Mouse (Mus musculus) naive thymus-derived CD4-positive, alpha-beta T cell, adult 2 months (primary cell): ENCODE measurements around the gene Tcf23.
A peak's percentile ranks its signal among the peaks of the same experiment; 100 is the strongest.

ENCODE experiments used
- DNase-seq: peaks from one replicate; pipeline ENCODE4 v3.0.0-alpha.2; 2011; ENCODE audit warnings: low read depth

Tcf23 gene

GRCm38 (mm10) chr5:30950451-30950850 is 18.0 kb upstream of the Tcf23 start:
- DNase-seq, result no peak

GRCm38 (mm10) chr5:30950922-30951321 is 17.5 kb upstream of the Tcf23 start:
- DNase-seq, result no peak

DNA sequence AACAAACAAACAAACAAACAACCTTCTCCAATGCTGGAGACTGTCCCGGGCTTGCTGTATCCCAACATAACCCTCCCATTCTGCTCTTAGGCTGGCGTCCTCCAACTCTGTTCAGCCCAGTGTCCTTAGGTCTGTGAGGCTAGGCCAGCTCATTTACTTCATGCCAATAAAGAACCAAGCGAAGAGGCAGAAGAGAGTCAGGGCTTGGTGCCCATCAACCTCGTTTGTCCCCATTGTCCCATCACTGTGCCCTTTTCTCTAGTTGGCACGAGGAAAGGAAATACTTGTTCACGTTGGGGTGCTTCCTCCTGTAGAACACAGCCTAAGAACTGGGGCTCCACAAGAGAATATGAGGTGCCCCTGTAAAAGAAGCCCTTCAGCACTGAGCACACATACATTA is 16.8 kb upstream of the Tcf23 start:
- no peak for DNase-seq

DNA sequence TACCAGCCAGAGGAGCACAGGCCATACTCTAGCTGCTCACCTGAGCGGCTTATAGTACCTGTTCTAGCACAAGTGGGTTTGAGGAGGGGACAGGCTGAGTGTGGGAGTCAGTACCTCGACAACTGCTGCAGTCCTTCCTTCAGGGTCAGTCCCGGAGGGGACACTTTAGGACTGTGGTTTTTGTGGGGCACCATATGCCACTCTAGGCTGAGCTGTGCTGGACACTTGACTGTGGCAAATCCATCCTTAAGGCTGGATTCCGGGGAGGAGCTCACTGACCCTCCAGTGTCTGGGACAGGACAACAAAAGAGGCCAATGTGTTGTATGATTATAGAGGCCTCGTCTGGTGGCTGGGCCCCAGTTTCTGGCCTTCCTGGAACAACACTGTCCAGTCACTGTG is 15.9 kb upstream of the Tcf23 start:
- no peak for DNase-seq

GRCm38 (mm10) chr5:30954065-30954464 is 14.4 kb upstream of the Tcf23 start:
- no peak for DNase-seq

GRCm38 (mm10) chr5:30954556-30954955 is 13.9 kb upstream of the Tcf23 start:
- no peak for DNase-seq

GRCm38 (mm10) chr5:30955751-30956150 is 12.7 kb upstream of the Tcf23 start:
- DNase-seq, result no peak

- no peak for DNase-seq
Measured at GRCm38 (mm10) chr5:30957891-30958290, 10.6 kb upstream of the Tcf23 start.

DNA sequence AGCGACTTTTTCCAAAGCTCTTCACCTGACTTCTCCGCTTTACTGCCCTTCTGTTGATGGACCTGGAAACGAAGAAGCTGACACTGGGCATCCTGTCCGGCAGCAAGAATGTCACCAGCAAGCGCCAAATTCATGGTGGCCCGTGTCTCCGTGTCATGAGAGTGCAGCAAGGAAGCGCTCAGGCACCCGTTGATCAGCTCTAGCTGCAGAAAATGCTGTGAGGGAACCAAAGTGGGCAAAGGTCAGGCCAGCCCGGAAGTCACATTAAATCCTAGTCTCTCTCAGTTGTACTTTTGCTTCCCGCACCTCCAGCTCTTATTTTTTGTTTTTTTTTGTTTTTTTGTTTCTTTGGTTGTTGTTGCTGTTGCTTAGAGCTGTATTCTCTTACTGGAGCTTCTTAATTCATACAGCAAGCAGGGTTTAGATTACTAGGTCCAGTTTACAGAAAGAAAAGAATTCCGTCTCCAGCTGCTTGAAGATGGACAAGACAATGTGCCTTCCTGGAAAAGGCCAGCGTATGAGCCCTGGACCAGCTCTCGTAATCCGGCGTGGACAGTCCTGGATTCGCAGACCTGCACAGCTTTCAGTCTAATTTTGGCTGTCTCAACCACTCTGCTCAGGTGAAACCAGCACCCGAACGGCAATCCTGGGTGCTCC is 9.1 kb upstream of the Tcf23 start:
- DNase-seq, result peak; percentile 29

GRCm38 (mm10) chr5:30959966-30960501 is 8.4 kb upstream of the Tcf23 start, which contains the start of gene Preb:
Preb (minus strand) TSS chr5:30960361.
- peak; percentile 98 for DNase-seq

GRCm38 (mm10) chr5:30960814-30961213 is 7.6 kb upstream of the Tcf23 start:
- DNase-seq, result peak; percentile 30

GRCm38 (mm10) chr5:30961545-30962505 is 6.6 kb upstream of the Tcf23 start:
- DNase-seq, result peak; percentile 74

GRCm38 (mm10) chr5:30963916-30964315 is 4.5 kb upstream of the Tcf23 start:
- no peak for DNase-seq

- no peak for DNase-seq
Measured at GRCm38 (mm10) chr5:30966189-30966588, 2.3 kb upstream of the Tcf23 start.

DNA sequence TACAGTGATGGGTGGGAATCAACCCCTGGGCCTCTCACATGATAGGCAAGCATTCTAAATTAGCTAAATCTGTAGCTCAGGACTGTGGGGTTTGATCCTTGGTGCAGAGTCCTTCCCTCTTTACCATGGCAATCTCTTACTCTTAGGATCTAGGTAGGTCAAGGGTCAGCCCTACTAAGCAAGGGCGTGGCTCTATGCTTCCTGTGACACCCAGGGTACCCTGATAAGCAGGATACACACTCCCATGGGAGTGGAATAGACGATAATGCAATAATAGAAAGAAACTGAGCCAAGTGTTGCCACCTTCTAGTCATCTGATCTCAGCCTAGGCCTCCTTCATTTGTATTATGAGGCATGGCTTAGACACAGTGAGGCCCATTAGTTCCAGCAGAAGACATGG is 978 bp downstream of the Tcf23 start:
- DNase-seq, result no peak

GRCm38 (mm10) chr5:30974870-30975656 is 6.6 kb downstream of the Tcf23 start:
- DNase-seq, result no peak

DNA sequence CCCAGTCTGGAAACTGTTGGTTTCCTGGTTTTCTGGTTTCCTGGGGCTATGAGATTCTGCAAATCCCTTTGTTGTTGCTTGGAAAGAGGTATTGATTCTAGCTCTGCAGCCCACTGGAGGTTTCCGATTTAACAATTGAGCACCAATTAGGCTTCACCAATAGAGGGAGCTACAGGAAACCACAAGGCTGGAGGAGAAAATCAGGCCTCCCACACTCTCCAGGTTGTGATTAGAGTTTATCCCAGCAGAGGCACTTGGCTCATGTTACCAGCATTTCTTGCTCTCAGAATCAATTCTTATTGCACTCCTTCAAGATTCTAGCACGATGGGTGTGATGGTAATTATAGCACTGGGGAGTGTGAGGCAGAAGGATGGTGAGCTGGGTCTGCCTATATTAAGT is 13.9 kb downstream of the Tcf23 start:
- DNase-seq, result peak; percentile 54

DNA sequence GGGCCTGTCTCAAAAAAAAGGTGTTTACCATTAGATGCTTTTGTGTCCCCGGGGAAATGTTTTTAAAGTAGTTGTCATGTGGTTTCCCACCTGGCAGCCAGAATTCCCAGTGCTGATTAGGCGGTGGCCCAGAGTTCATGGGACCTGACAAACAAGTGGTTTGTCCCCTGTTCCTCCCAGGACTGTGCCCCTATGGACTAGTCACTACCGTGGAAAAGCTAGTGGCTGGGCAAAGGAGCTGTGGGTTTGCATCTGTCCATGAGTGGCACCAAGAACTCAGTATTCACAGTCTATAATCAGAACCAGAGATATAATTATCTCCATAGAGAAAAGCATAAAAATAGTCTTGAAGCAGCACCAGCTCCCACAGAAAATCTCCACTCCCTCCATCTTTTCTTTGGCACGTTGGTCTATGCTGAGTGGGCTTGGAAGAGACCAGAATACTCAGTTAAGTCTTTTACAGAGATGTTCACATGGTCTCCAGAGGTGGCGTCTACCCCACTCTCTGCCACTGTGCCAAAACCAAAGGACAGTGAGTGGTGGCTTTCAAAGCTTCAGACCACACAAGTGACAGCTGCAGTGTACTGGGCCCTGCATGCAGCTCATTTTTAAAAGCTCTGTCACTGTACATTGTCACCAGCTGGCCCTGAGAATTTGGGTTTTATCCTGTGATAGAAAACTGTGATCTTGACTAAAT is 24.7 kb downstream of the Tcf23 start:
- no peak for DNase-seq

GRCm38 (mm10) chr5:30994074-30994473 is 25.6 kb downstream of the Tcf23 start:
- DNase-seq, result no peak

- DNase-seq, result no peak
Measured at GRCm38 (mm10) chr5:30994910-30995635, 26.6 kb downstream of the Tcf23 start.

DNA sequence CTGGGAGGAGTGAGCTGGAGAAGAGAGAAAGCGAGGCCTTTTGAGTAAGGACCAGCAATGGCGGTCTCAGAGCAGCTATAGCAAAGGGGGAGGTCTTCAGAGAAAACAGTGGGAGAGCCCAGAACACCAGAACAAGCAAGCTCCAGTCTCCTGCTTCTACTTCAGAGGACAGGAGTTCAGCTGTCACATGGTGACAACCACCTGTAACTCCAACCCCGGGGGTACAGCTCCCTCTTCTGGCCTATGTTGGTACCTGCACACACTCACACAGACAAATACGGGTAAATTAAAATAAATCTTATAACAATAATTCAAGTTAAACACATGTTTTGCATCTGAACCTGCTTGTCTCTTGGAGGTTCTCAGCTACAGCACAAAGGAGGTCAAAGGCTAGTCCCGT is 29.8 kb downstream of the Tcf23 start:
- peak; percentile 81 for DNase-seq
